Mouse (Mus musculus): Measurements from ENCODE around the gene Elovl6. TPM values are rescaled to one million over a fixed set of nuclear protein-coding genes. Genes with fewer than 3 reads are reported as not detected.
A peak's percentile ranks its signal among the peaks of the same experiment; 100 is the strongest.

The Elovl6 gene
- total and polyA plus RNA-seq, 2 experiments from 2014 or later: 44.3 to 46.6 TPM

GRCm38 (mm10) chr3:129622120-129622519 lies 90.0 kb downstream of the Elovl6 start:
- no peaks in the 10 kb centered on the region for H3K9me3 ChIP-seq (ENCODE audit: low read length)
- H3K27ac ChIP-seq (ENCODE audit: low read depth, low read length): no peak overlapping the region
- no peaks in the 10 kb centered on the region for H3K4me1 ChIP-seq (ENCODE audit: insufficient read depth, low read length)
- no peak overlapping the region for H3K9ac ChIP-seq (replicated peaks; ENCODE audit: low read length, poor library complexity, severe bottlenecking)
- no peak overlapping the region for H3K4me2 ChIP-seq (ENCODE audit: low read depth, low read length, poor library complexity, severe bottlenecking)
- no peak for ATAC-seq (ENCODE audit: low FRiP score)
- TF ChIP-seq CTCF (IDR thresholded peaks at IDR 0.05): peak; percentile 48
- no peaks in the 10 kb centered on the region for H3K36me3 ChIP-seq (ENCODE audit: insufficient read depth, low read length)
- 74% methylated on average over 9 of the region's 9 CpGs for WGBS
- no peak for DNase-seq (ENCODE audit: low spot score)
- no peak overlapping the region for H3K4me3 ChIP-seq (ENCODE audit: low read depth, low read length)
- H3K27me3 ChIP-seq (ENCODE audit: insufficient read depth, low read length): no peaks in the 10 kb centered on the region

- no peak overlapping the region for H3K4me3 ChIP-seq (ENCODE audit: low read depth, low read length)
- no peaks in the 10 kb centered on the region for H3K4me1 ChIP-seq (ENCODE audit: insufficient read depth, low read length)
- DNase-seq (ENCODE audit: low spot score) (no peak), ATAC-seq (ENCODE audit: low FRiP score) (no peak)
- H3K9ac ChIP-seq (replicated peaks; ENCODE audit: low read length, poor library complexity, severe bottlenecking): no peak overlapping the region
- WGBS: 99% methylated on average over 5 of the region's 5 CpGs
- no peak overlapping the region for H3K27ac ChIP-seq (ENCODE audit: low read depth, low read length)
- H3K36me3 ChIP-seq (ENCODE audit: insufficient read depth, low read length): no peaks in the 10 kb centered on the region
- H3K4me2 ChIP-seq (ENCODE audit: low read depth, low read length, poor library complexity, severe bottlenecking): no peak overlapping the region
- TF ChIP-seq CTCF (IDR thresholded peaks at IDR 0.05): no peak
- H3K9me3 ChIP-seq (ENCODE audit: low read length): no peaks in the 10 kb centered on the region
- H3K27me3 ChIP-seq (ENCODE audit: insufficient read depth, low read length): no peaks in the 10 kb centered on the region
Observed at GRCm38 (mm10) chr3:129622705-129623104, 90.5 kb downstream of the Elovl6 start.

DNA sequence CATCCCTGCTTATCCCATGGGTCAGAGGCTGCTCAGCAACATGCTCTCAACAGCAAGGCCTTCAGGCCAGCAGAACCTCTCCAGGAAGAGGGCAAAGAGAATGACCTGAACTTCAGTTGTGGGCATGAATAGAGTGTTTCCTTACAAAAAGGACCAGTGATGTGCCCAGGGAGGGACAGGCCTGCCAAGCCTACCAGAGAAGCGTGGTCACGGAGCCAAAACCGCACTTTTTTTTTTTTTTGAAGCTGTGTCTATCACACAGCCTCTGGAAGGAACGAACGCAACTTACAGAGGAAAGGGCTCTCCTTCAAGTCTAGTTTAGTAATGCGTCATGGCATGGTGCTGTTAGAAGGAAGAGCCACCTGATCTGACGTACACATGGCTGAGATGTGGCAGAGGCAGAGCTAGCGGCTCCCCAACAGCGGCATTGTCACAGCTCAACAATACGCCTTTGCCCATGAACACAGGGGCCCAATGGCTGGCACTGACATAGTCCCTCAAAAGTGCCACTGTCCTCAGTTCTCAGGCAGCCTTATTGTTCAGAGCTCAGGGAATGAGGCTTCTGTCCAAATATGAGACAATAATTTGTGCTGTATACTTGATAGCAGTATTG lies 92.1 kb downstream of the Elovl6 start:
- Histone ChIP-seq H3K4me2 (ENCODE audit: low read depth, low read length, poor library complexity, severe bottlenecking) (no peak overlapping the region), H3K4me3 (ENCODE audit: low read depth, low read length) (no peak overlapping the region), H3K4me1 (ENCODE audit: insufficient read depth, low read length) (no peaks in the 10 kb centered on the region), H3K9ac (replicated peaks; ENCODE audit: low read length, poor library complexity, severe bottlenecking) (no peak overlapping the region), H3K27me3 (ENCODE audit: insufficient read depth, low read length) (no peaks in the 10 kb centered on the region), H3K36me3 (ENCODE audit: insufficient read depth, low read length) (no peaks in the 10 kb centered on the region), H3K9me3 (ENCODE audit: low read length) (no peaks in the 10 kb centered on the region), H3K27ac (ENCODE audit: low read depth, low read length) (no peak overlapping the region)
- WGBS: 85% methylated on average over 10 of the region's 10 CpGs
- ATAC-seq (ENCODE audit: low FRiP score) (no peak; the same call in 1 of the 2 replicates), DNase-seq (ENCODE audit: low spot score) (no peak)
- no peak for TF ChIP-seq CTCF (IDR thresholded peaks at IDR 0.05)

DNA sequence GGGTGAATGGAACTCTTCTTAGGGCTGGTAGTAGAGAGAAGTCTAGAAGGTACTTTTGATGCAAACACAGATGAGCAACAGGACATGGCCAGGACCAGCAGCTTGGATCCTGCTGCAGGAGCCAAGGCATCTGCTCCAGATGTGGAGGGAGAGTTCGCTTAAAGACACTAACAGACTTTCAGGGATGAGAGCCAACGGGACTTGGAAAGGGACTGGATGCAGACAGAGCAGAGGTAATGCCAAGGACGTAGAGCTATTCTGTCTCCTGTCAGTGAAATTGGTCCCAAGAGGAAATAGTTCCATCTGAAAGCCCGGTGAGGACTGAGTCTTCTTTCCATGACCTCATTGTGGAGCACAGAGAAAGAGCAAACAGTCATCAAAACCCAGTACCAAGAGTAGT lies 95.1 kb downstream of the Elovl6 start:
- Histone ChIP-seq H3K27me3 (ENCODE audit: insufficient read depth, low read length) (no peaks in the 10 kb centered on the region), H3K4me3 (ENCODE audit: low read depth, low read length) (no peak overlapping the region), H3K9ac (replicated peaks; ENCODE audit: low read length, poor library complexity, severe bottlenecking) (no peak overlapping the region), H3K36me3 (ENCODE audit: insufficient read depth, low read length) (0 out of 2 replicates have a peak, but pooled peaks cover 4% of the 10 kb centered on the region), H3K27ac (ENCODE audit: low read depth, low read length) (no peak overlapping the region), H3K4me1 (ENCODE audit: insufficient read depth, low read length) (no peaks in the 10 kb centered on the region), H3K4me2 (ENCODE audit: low read depth, low read length, poor library complexity, severe bottlenecking) (no peak overlapping the region), H3K9me3 (ENCODE audit: low read length) (no peaks in the 10 kb centered on the region)
- DNase-seq (ENCODE audit: low spot score) (no peak), ATAC-seq (ENCODE audit: low FRiP score) (no peak)
- 88% methylated on average over 4 of the region's 4 CpGs for WGBS
- no peak for TF ChIP-seq CTCF (IDR thresholded peaks at IDR 0.05)

DNA sequence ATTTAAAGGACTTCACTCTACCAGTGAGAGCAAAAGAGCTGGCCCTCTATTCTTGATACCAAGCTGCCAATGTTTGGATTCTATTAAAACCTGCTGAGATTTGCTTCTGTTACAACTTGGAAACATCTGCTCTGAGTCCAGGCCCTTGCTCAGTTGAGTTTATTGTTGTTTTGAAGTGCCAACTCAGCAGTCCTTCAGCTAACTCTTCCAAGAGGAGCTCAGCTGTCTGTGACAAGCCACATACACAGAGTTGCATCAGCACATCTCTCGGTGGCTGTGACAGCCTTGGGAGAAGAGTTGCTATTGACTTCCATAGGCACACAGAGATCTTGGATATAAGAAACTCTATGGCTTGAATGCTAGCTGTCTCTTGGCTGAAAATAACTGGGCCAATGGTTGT lies 98.9 kb downstream of the Elovl6 start:
- Histone ChIP-seq H3K9ac (replicated peaks; ENCODE audit: low read length, poor library complexity, severe bottlenecking) (no peak overlapping the region), H3K4me3 (ENCODE audit: low read depth, low read length) (no peak overlapping the region), H3K9me3 (ENCODE audit: low read length) (no peaks in the 10 kb centered on the region), H3K36me3 (ENCODE audit: insufficient read depth, low read length) (0 out of 2 replicates have a peak, but pooled peaks cover 4% of the 10 kb centered on the region), H3K27me3 (ENCODE audit: insufficient read depth, low read length) (no peaks in the 10 kb centered on the region), H3K27ac (ENCODE audit: low read depth, low read length) (no peak overlapping the region), H3K4me1 (ENCODE audit: insufficient read depth, low read length) (no peaks in the 10 kb centered on the region), H3K4me2 (ENCODE audit: low read depth, low read length, poor library complexity, severe bottlenecking) (no peak overlapping the region)
- no peak for DNase-seq (ENCODE audit: low spot score)
- ATAC-seq (ENCODE audit: low FRiP score): no peak
- no peak for TF ChIP-seq CTCF (IDR thresholded peaks at IDR 0.05)
- WGBS: 97% methylated on average over 1 of the region's 1 CpGs

- H3K36me3 ChIP-seq (ENCODE audit: insufficient read depth, low read length): 0 out of 2 replicates have a peak, but pooled peaks cover 4% of the 10 kb centered on the region
- no peak overlapping the region for H3K9ac ChIP-seq (replicated peaks; ENCODE audit: low read length, poor library complexity, severe bottlenecking)
- no peak overlapping the region for H3K4me2 ChIP-seq (ENCODE audit: low read depth, low read length, poor library complexity, severe bottlenecking)
- ATAC-seq (ENCODE audit: low FRiP score): no peak
- H3K9me3 ChIP-seq (ENCODE audit: low read length): no peaks in the 10 kb centered on the region
- no peaks in the 10 kb centered on the region for H3K4me1 ChIP-seq (ENCODE audit: insufficient read depth, low read length)
- H3K27ac ChIP-seq (ENCODE audit: low read depth, low read length): no peak overlapping the region
- DNase-seq (ENCODE audit: low spot score): no peak
- no peak overlapping the region for H3K4me3 ChIP-seq (ENCODE audit: low read depth, low read length)
- no peak for TF ChIP-seq CTCF (IDR thresholded peaks at IDR 0.05)
- no peaks in the 10 kb centered on the region for H3K27me3 ChIP-seq (ENCODE audit: insufficient read depth, low read length)
- WGBS: 95% methylated on average over 5 of the region's 5 CpGs
Observed at GRCm38 (mm10) chr3:129631857-129632256, 99.7 kb downstream of the Elovl6 start.

Data from midbrain, postnatal 0 days (tissue).